Mouse (Mus musculus): ENCODE measurements around the gene Gm21304.
"Not testable (repeated sequence)": the region's sequence is repeated elsewhere in the genome, so short reads cannot be mapped to it uniquely, and the experiment has no call there.

The Gm21304 gene

GRCm38 (mm10) chr10:104168215-104168614 lies at the start of gene Gm21304:
Gene Gm21304 (plus strand): TSS chr10:104168515.
- DNase-seq (ENCODE audit: low spot score in 2 of 2), result not testable (repeated sequence)

- DNase-seq (ENCODE audit: low spot score in 2 of 2), result not testable (repeated sequence)
These were observed 25.6 kb upstream of the Gm21304 start, which contains the start of gene Gm21293 for GRCm38 (mm10) chr10:104142687-104143086. Gene Gm21293 (plus strand): TSS chr10:104142987.

- not testable (repeated sequence) for DNase-seq (ENCODE audit: low spot score in 2 of 2)
These were observed 17.1 kb upstream of the Gm21304 start, which contains the start of gene Gm6763 for GRCm38 (mm10) chr10:104151197-104151596. Gene Gm6763 (plus strand): TSS chr10:104151497.

- DNase-seq (ENCODE audit: low spot score in 2 of 2), result not testable (repeated sequence)
These were observed 8.6 kb upstream of the Gm21304 start, which contains the start of gene Gm8764 for GRCm38 (mm10) chr10:104159706-104160105. Gene Gm8764 (plus strand): TSS chr10:104160006.

- DNase-seq (ENCODE audit: low spot score in 2 of 2), result not testable (repeated sequence)
These were observed 8.4 kb downstream of the Gm21304 start, which contains the start of gene Gm21312 for GRCm38 (mm10) chr10:104176724-104177123. Gene Gm21312 (plus strand): TSS chr10:104177024.

GRCm38 (mm10) chr10:104185233-104185632 lies 16.9 kb downstream of the Gm21304 start, which contains the start of gene Gm20765:
Gene Gm20765 (plus strand): TSS chr10:104185533.
- not testable (repeated sequence) for DNase-seq (ENCODE audit: low spot score in 2 of 2)

GRCm38 (mm10) chr10:104193742-104194141 lies 25.4 kb downstream of the Gm21304 start, which contains the start of gene Gm4340:
Gene Gm4340 (plus strand): TSS chr10:104194042.
- DNase-seq (ENCODE audit: low spot score in 2 of 2), result not testable (repeated sequence)

- no peak for DNase-seq (ENCODE audit: low spot score in 2 of 2)
These were observed 41.3 kb downstream of the Gm21304 start for GRCm38 (mm10) chr10:104209655-104210054.

- no peak for DNase-seq (ENCODE audit: low spot score in 2 of 2)
These were observed 42.1 kb downstream of the Gm21304 start for GRCm38 (mm10) chr10:104210268-104210990.

- DNase-seq (ENCODE audit: low spot score in 2 of 2), result no peak
These were observed 46.2 kb downstream of the Gm21304 start for GRCm38 (mm10) chr10:104214527-104214926.
